Mouse (Mus musculus): ENCODE measurements around the gene Gm10282.

The Gm10282 gene

GRCm38 (mm10) chr8:72305210-72305905 is at the start of gene Gm10282:
Gene Gm10282 (minus strand): TSS chr8:72305260.
- ATAC-seq (ENCODE audit: insufficient number of reproducible peaks, low FRiP score, low TSS enrichment), result no peak

- ATAC-seq (ENCODE audit: insufficient number of reproducible peaks, low FRiP score, low TSS enrichment), result no peak
These were observed 49.2 kb upstream of the Gm10282 start for GRCm38 (mm10) chr8:72354272-72354671.

- no peak for ATAC-seq (ENCODE audit: insufficient number of reproducible peaks, low FRiP score, low TSS enrichment)
These were observed 48.6 kb upstream of the Gm10282 start for GRCm38 (mm10) chr8:72353700-72354045.

GRCm38 (mm10) chr8:72352951-72353699 is 48.1 kb upstream of the Gm10282 start:
- no peak for ATAC-seq (ENCODE audit: insufficient number of reproducible peaks, low FRiP score, low TSS enrichment)

- no peak for ATAC-seq (ENCODE audit: insufficient number of reproducible peaks, low FRiP score, low TSS enrichment)
These were observed 46.4 kb upstream of the Gm10282 start for GRCm38 (mm10) chr8:72351405-72352005.

GRCm38 (mm10) chr8:72350727-72351126 is 45.7 kb upstream of the Gm10282 start:
- no peak for ATAC-seq (ENCODE audit: insufficient number of reproducible peaks, low FRiP score, low TSS enrichment)

- ATAC-seq (ENCODE audit: insufficient number of reproducible peaks, low FRiP score, low TSS enrichment), result no peak
These were observed 44.8 kb upstream of the Gm10282 start for GRCm38 (mm10) chr8:72349838-72350237.

- no peak for ATAC-seq (ENCODE audit: insufficient number of reproducible peaks, low FRiP score, low TSS enrichment)
These were observed 43.9 kb upstream of the Gm10282 start for GRCm38 (mm10) chr8:72348956-72349355.

GRCm38 (mm10) chr8:72348114-72348513 is 43.1 kb upstream of the Gm10282 start:
- no peak for ATAC-seq (ENCODE audit: insufficient number of reproducible peaks, low FRiP score, low TSS enrichment)

GRCm38 (mm10) chr8:72347553-72347952 is 42.5 kb upstream of the Gm10282 start:
- ATAC-seq (ENCODE audit: insufficient number of reproducible peaks, low FRiP score, low TSS enrichment), result no peak

GRCm38 (mm10) chr8:72343725-72344124 is 38.7 kb upstream of the Gm10282 start:
- no peak for ATAC-seq (ENCODE audit: insufficient number of reproducible peaks, low FRiP score, low TSS enrichment)

- ATAC-seq (ENCODE audit: insufficient number of reproducible peaks, low FRiP score, low TSS enrichment), result no peak
These were observed 37.7 kb upstream of the Gm10282 start for GRCm38 (mm10) chr8:72342556-72343300.

- no peak for ATAC-seq (ENCODE audit: insufficient number of reproducible peaks, low FRiP score, low TSS enrichment)
These were observed 32.0 kb upstream of the Gm10282 start for GRCm38 (mm10) chr8:72337034-72337433.

- ATAC-seq (ENCODE audit: insufficient number of reproducible peaks, low FRiP score, low TSS enrichment), result no peak
These were observed 31.2 kb upstream of the Gm10282 start for GRCm38 (mm10) chr8:72336273-72336672.

- no peak for ATAC-seq (ENCODE audit: insufficient number of reproducible peaks, low FRiP score, low TSS enrichment)
These were observed 29.1 kb upstream of the Gm10282 start for GRCm38 (mm10) chr8:72334144-72334641.

GRCm38 (mm10) chr8:72333429-72334143 is 28.5 kb upstream of the Gm10282 start:
- ATAC-seq (ENCODE audit: insufficient number of reproducible peaks, low FRiP score, low TSS enrichment), result no peak; the same call in 1 of the 2 replicates

- ATAC-seq (ENCODE audit: insufficient number of reproducible peaks, low FRiP score, low TSS enrichment), result no peak
These were observed 26.6 kb upstream of the Gm10282 start for GRCm38 (mm10) chr8:72331631-72332030.

GRCm38 (mm10) chr8:72330806-72331516 is 25.9 kb upstream of the Gm10282 start:
- ATAC-seq (ENCODE audit: insufficient number of reproducible peaks, low FRiP score, low TSS enrichment), result no peak

GRCm38 (mm10) chr8:72329116-72329515 is 24.1 kb upstream of the Gm10282 start:
- ATAC-seq (ENCODE audit: insufficient number of reproducible peaks, low FRiP score, low TSS enrichment), result no peak

Data from cerebellum, adult (tissue).